Mouse (Mus musculus) forebrain, embryonic 11.5 days (tissue): Measurements from ENCODE around the gene Uvrag. TPM values are rescaled to one million over a fixed set of nuclear protein-coding genes. Genes with fewer than 3 reads are reported as not detected.
"Not testable (repeated sequence)": the region's sequence is repeated elsewhere in the genome, so short reads cannot be mapped to it uniquely, and the experiment has no call there.

Experiments
- ATAC-seq: fragments of 200-750 bp; cut with Nextera tagmentation; replicated peaks from 2 replicates; pipeline ENCODE4 v1.8.0; 2017; ENCODE audit warnings: moderate TSS enrichment; ENCODE audit not compliant: low FRiP score
- DNase-seq: peaks from one replicate; pipeline ENCODE4 v3.0.0-alpha.2; 2017; ENCODE audit warnings: low spot score
- H3K27ac ChIP-seq: fragments of 300-500 bp; sonication (generic); 2 replicates; pipeline ENCODE4 v1.5.1; 2014; ENCODE audit warnings: low read depth, low read length
- H3K27me3 ChIP-seq: fragments of 300-500 bp; sonication (generic); 2 replicates; pipeline ENCODE4 v1.6.1; 2014; ENCODE audit warnings: mild to moderate bottlenecking, low read length, mixed read lengths; ENCODE audit not compliant: control insufficient read depth, insufficient read depth
- H3K36me3 ChIP-seq: fragments of 300-500 bp; sonication (generic); 2 replicates; pipeline ENCODE4 v1.6.1; 2014; ENCODE audit warnings: mild to moderate bottlenecking, low read length, moderate library complexity, mixed read lengths; ENCODE audit not compliant: control insufficient read depth, insufficient read depth
- H3K4me1 ChIP-seq: fragments of 300-500 bp; sonication (generic); replicated peaks from 2 replicates; pipeline ENCODE4 v1.6.1; 2014; ENCODE audit warnings: low read length, mixed read lengths; ENCODE audit not compliant: control insufficient read depth, insufficient read depth
- H3K4me2 ChIP-seq: fragments of 300-500 bp; sonication (generic); 2 replicates; pipeline ENCODE4 v1.6.1; 2014; ENCODE audit warnings: low read depth, mild to moderate bottlenecking, low read length, moderate library complexity, mixed read lengths; ENCODE audit not compliant: severe bottlenecking
- H3K4me3 ChIP-seq: fragments of 300-500 bp; sonication (generic); 2 replicates; pipeline ENCODE4 v1.5.1; 2014; ENCODE audit warnings: low read depth, low read length
- H3K9ac ChIP-seq: fragments of 300-500 bp; sonication (generic); 2 replicates; pipeline ENCODE4 v1.6.1; 2014; ENCODE audit warnings: low read length
- H3K9me3 ChIP-seq: fragments of 300-500 bp; sonication (generic); 2 replicates; pipeline ENCODE4 v1.6.1; 2016; ENCODE audit warnings: low read length, mixed read lengths; ENCODE audit not compliant: control insufficient read depth
- WGBS: fragments of 180-500 bp; shearing (Covaris S2); extraction: QIAGEN DNeasy Blood & Tissue Kit; methylation state at CpG from one replicate; pipeline ENCODE4 v1.1.7; 2014; 5-methylcytosine and 5-hydroxymethylcytosine counted together
- polyA plus RNA-seq: library from polyadenylated mRNA; unstranded; fragments of >200 nt; fragmentation: Nextera tagmentation; extraction: Ambion mirVana; gene quantifications from 2 replicates; pipeline ENCODE4 v1.2.1, GENCODE M21; 2014

The Uvrag gene
- polyA plus RNA-seq, 1 experiment from 2014 or later = 12.2 TPM

DNA sequence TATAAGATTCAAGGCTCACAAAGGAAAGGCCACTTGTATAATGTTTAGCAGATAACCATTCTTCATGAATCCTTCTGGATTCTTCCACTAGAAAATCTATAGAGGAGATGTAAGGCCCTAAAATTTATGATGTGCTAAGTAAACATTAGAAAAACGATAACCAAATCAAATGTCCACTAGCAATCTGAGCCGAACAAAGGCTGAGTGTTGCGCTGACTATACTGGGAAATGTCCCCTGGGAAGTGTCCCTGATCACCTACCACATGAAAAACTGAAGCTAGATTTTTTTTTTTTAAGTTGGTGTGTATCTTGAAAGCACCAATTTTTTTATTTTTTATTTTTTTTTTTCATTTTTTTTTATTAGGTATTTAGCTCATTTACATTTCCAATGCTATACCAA lies 76.1 kb downstream of the Uvrag start:
- peaks cover 5% of the 10 kb centered on the region for H3K4me1 ChIP-seq
- H3K27me3 ChIP-seq = no peaks in the 10 kb centered on the region
- ATAC-seq (no peak), DNase-seq (no peak)
- no peak overlapping the region for H3K4me3 ChIP-seq
- no peak overlapping the region for H3K9ac ChIP-seq
- H3K27ac ChIP-seq = no peak overlapping the region
- no peaks in the 10 kb centered on the region for H3K36me3 ChIP-seq
- no peak overlapping the region for H3K4me2 ChIP-seq
- WGBS = 80% methylated on average over 3 of the region's 3 CpGs
- no peaks in the 10 kb centered on the region for H3K9me3 ChIP-seq

DNA sequence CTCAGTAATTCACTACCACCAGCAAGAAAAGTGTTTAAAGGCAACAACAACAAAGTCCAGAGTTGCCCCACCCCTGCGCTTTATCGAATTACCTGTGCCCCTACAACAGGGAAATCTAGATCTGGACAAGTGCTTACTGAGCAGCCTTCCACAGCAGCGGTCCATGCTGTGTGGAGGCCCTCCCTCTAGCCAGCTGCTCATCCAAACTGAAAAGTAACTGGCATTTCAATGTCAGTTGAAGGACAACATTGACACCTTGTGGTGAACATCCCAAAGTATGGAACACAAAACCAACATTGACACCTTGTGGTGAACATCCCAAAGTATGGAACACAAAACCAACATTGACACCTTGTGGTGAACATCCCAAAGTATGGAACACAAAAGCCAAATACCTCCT lies 78.7 kb downstream of the Uvrag start:
- not testable (repeated sequence) for H3K9me3 ChIP-seq, ATAC-seq, H3K36me3 ChIP-seq, H3K4me2 ChIP-seq, DNase-seq, H3K27me3 ChIP-seq, H3K4me1 ChIP-seq, H3K27ac ChIP-seq, H3K4me3 ChIP-seq, H3K9ac ChIP-seq
- 84% methylated on average over 3 of the region's 3 CpGs for WGBS

DNA sequence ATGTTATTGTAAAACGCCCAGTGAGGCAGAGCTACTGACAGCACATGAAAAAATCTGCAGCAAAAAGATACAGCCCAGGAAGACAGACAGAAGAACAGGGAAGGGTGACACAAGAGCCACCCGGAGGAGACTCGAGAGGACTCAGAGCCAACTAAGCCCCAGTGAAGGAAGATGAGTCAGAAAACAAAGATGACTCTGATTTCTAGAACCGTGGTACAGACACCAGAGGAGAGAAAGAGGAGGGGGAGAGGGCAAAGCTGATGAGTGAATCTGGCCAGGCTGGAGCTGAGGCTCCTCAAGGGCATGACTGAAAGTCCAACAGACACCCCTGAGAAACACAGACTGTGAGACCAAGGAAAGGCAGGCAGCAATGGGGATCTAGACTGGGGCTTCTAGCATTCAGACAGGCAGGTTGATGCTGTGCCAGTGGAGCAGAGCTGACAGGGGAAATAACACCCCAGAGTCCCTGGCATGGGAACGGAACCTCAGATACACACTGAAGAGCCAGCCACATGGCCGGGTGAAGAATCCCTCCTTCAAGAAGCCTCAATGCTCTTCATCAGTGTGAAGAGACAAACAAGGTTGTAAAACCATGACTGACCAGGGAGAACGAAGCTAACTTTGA lies 79.8 kb downstream of the Uvrag start:
- H3K36me3 ChIP-seq = no peaks in the 10 kb centered on the region
- DNase-seq (no peak), ATAC-seq (no peak)
- no peak overlapping the region for H3K9ac ChIP-seq
- H3K4me1 ChIP-seq = peaks cover 5% of the 10 kb centered on the region
- H3K27ac ChIP-seq = no peak overlapping the region
- H3K4me2 ChIP-seq = no peak overlapping the region
- no peaks in the 10 kb centered on the region for H3K27me3 ChIP-seq
- WGBS = 88% methylated on average over 7 of the region's 7 CpGs
- no peak overlapping the region for H3K4me3 ChIP-seq
- H3K9me3 ChIP-seq = no peaks in the 10 kb centered on the region

DNA sequence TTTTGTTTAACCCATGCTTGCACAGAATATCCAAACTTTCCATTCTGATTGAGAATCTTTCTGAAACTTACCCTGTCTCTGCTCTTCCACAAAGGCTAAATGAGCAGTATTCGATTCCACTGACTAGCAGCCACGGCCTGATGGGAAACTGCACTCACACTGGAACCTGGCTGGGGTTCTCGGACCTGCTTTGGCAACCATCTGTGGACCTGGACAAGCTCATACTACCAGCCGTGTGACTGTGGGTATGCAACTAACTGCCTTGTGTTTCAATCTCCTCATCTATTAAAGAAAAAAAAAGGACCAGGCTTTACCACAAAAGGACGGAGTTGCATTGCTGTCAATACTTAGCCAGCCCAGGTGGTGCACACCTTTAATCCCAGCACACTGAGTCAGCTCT lies 80.5 kb downstream of the Uvrag start:
- Histone ChIP-seq H3K27ac (no peak overlapping the region), H3K4me1 (peaks cover 3% of the 10 kb centered on the region), H3K4me3 (no peak overlapping the region), H3K27me3 (no peaks in the 10 kb centered on the region), H3K4me2 (no peak overlapping the region), H3K36me3 (no peaks in the 10 kb centered on the region), H3K9me3 (no peaks in the 10 kb centered on the region), H3K9ac (no peak overlapping the region)
- 90% methylated on average over 5 of the region's 5 CpGs for WGBS
- ATAC-seq = no peak
- DNase-seq = no peak

DNA sequence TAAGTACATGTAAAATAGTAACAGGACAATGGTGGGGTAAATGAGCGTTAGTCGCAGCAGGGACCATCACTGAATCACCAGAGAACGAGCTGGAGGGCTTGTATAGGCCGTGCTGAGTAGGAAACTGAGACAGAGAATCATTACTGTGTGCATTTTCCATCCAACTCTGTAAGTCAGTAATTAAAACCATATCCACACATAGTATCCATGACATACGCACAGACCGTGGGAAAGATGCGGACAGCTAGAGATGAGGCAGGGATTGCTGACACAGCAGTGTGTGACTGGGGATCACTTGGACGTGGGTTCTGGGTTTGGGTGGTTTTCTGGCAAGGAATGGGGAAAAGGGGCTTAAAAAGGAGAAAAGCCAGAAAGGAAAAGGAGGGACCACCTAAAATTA lies 81.0 kb downstream of the Uvrag start:
- DNase-seq = no peak
- Histone ChIP-seq H3K27ac (no peak overlapping the region), H3K36me3 (no peaks in the 10 kb centered on the region), H3K27me3 (no peaks in the 10 kb centered on the region), H3K4me2 (no peak overlapping the region), H3K4me1 (no peaks in the 10 kb centered on the region), H3K9ac (no peak overlapping the region), H3K4me3 (no peak overlapping the region), H3K9me3 (no peaks in the 10 kb centered on the region)
- 85% methylated on average over 8 of the region's 8 CpGs for WGBS
- no peak for ATAC-seq

DNA sequence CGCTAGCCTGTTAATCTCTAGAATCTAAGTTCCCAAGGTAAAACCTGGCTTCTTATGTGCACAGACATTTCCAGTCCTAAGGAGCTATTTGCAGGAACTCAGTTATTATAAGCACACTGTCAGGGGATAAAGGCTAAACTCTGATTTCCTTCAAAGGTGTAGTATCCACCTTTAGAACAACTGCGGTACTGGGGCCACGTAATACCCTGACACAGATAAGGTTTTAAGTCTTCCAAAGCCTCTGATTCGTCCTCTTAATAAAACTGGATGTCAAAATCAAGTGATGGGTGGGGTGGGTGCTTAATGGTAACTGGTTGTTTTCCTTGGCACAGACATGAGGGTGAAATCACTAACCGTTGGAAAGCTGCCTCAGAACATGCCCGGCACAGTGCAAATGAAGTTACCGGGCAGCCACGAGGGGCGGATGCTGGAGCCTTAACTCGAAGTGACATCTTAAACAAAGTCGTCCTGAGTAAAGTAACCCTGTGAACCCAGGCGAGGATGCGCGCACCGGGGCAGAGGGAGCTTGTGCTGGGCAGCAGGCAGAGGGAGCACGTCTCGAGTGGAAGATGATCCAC lies 83.8 kb downstream of the Uvrag start:
- H3K9me3 ChIP-seq = no peaks in the 10 kb centered on the region
- DNase-seq = no peak
- H3K27me3 ChIP-seq = no peaks in the 10 kb centered on the region
- ATAC-seq = no peak
- no peak overlapping the region for H3K4me3 ChIP-seq
- H3K4me1 ChIP-seq = no peaks in the 10 kb centered on the region
- H3K9ac ChIP-seq = no peak overlapping the region
- no peaks in the 10 kb centered on the region for H3K36me3 ChIP-seq
- no peak overlapping the region for H3K4me2 ChIP-seq
- no peak overlapping the region for H3K27ac ChIP-seq
- 90% methylated on average over 17 of the region's 17 CpGs for WGBS

DNA sequence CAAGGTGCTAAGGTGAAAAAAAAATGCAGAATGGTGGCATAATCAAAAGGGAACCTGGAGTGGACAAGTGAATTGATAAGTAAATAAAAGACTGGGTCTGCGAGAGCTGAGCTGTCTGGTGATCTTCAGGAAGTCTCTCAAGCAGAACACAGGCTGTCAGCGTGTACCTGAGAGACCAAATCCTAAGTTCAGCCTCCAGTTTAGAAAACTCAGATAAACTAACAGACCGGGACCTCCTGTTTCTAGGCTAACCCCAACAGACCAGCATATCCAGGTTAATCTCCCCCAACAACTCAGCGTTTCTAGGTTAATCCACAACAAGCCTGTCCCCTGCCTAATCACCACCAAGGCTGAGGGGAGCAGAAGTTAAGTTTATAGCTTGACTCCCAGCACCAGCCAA lies 87.3 kb downstream of the Uvrag start:
- H3K9me3 ChIP-seq = no peaks in the 10 kb centered on the region
- no peak for ATAC-seq
- H3K4me3 ChIP-seq = no peak overlapping the region
- no peak overlapping the region for H3K27ac ChIP-seq
- no peak overlapping the region for H3K9ac ChIP-seq
- no peak for DNase-seq
- 0 out of 2 replicates have a peak, but pooled peaks cover 2% of the 10 kb centered on the region for H3K4me1 ChIP-seq
- H3K4me2 ChIP-seq = no peak overlapping the region
- 92% methylated on average over 4 of the region's 4 CpGs for WGBS
- H3K27me3 ChIP-seq = no peaks in the 10 kb centered on the region
- no peaks in the 10 kb centered on the region for H3K36me3 ChIP-seq

DNA sequence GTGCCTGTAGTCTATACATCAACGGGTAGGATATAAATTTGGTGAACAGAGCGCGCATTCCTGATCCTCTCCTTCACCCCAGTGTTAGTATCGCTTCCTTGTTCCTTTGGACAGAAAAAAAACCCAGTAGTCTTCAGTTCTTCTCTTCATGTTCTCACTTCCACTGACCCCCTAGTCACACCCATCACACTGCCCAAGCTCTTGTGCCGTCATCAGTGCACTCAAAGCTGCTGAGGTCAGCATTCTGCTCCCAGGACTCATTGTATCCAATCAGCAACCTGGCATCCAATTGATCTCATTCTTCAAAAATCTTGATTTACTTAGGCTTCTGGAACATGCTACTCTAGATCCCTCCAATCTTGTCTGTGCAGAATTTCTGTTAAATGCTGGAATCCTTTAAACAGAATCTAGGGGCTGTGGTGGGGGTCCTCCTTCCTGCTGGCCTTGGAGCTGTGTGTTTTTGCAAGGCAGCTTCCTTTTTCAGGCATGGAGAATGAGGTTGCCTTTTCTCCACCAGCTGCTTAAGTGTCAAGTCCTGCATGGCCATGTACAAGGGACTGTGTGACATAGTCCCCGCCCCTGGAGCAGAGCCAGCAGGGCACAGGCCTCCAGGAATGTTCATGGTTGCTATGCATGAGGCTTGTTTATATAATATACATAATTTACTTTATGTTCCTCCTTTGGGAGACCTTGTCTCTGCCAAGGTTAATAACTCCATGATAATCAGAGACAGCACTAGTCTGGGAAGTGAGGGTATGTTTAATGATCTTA lies 88.3 kb downstream of the Uvrag start:
- no peak for ATAC-seq
- WGBS = 90% methylated on average over 6 of the region's 6 CpGs

More for the DNA sequence above, 88.3 kb downstream of the Uvrag start:
- Histone ChIP-seq H3K9ac (no peak overlapping the region), H3K4me3 (no peak overlapping the region), H3K27ac (no peak overlapping the region), H3K9me3 (no peaks in the 10 kb centered on the region), H3K27me3 (no peaks in the 10 kb centered on the region), H3K4me1 (0 out of 2 replicates have a peak, but pooled peaks cover 2% of the 10 kb centered on the region), H3K4me2 (no peak overlapping the region), H3K36me3 (no peaks in the 10 kb centered on the region)
- no peak for DNase-seq
